Mouse (Mus musculus): ENCODE data around the gene Olfr1336.
"Not testable (repeated sequence)": the region's sequence is repeated elsewhere in the genome, so short reads cannot be mapped to it uniquely, and the experiment has no call there.

DNA sequence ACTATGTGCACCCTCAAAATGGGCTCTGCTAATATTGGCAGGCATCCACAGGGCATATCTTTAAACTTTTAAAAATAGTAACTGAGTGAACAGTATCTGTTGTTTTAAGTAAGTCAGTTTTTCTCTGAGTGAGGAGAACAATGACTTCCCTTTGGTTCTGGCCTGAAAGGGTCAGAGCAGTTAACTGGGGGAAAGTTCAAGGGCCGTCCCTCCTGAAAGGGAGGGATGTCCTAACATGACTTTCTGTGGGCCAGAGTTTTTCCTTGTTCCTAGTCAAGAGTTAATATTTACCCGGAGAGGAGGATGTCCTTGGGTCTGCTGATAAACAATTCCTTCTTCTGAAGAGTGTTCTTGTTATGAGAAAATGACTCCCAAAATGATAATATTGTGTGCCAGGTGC, 21.7 kb downstream of the Olfr1336 start:
- not testable (repeated sequence) for TF ChIP-seq POLR2A (IDR thresholded peaks at IDR 0.05; ENCODE audit: insufficient read depth, low read depth, low read length); CTCF (IDR thresholded peaks at IDR 0.05)
